Mouse (Mus musculus): ENCODE measurements around the gene Spem1. TPM values are rescaled to one million over a fixed set of nuclear protein-coding genes. Genes with fewer than 3 reads are reported as not detected.
A peak's percentile ranks its signal among the peaks of the same experiment; 100 is the strongest.

Spem1 gene
- total and polyA plus RNA-seq, 3 experiments = not detected

DNA sequence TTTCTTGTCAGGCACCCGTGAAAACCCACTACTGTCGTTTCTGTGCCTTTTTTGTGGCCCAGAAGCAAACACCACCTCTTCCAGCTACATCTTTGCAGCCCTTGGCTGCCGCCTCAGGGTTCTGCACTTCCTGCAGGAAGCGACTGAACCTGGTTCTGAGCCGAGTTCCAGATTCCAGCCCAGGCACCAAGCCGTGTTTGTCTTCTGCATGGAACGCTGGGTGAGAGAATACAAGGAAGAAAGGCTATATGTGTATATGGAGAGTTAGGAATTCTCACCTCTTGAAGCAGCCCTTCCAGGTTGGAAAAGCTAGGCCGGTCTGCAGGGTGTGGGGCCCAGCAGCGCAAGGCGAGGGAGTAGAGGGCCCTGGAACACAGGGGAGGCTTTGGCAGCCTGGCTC, 32.7 kb upstream of the Spem1 start:
- DNase-seq (ENCODE audit: extremely low read depth) = no peak
- Histone ChIP-seq H3K9me3 (replicated peaks; ENCODE audit: low read length) (no peaks in the 10 kb centered on the region), H3K4me1 (ENCODE audit: control insufficient read depth in 1 of 2, insufficient read depth in 2 of 2) (peaks cover 6 to 16% of the 10 kb centered on the region in 2 experiments), H3K36me3 (replicated peaks in 1 of 2; ENCODE audit: control insufficient read depth in 1 of 2, insufficient read depth in 1 of 2, low read length in 1 of 2) (peaks cover 0 to 28% of the 10 kb centered on the region in 2 experiments), H3K9ac (ENCODE audit: insufficient read depth, low read depth) (no peak overlapping the region), H3K27ac (ENCODE audit: insufficient read depth, low read depth) (no peak overlapping the region), H3K79me2 (replicated peaks; ENCODE audit: control insufficient read depth, extremely low read depth, insufficient read depth, poor library complexity, severe bottlenecking) (no peaks in the 10 kb centered on the region), H3K4me3 (replicated peaks in 1 of 3; ENCODE audit: low read depth in 2 of 3, low read length in 2 of 3, poor library complexity in 1 of 3) (no peak overlapping the region), H3K27me3 (replicated peaks) (no peaks in the 10 kb centered on the region), H3K4me2 (ENCODE audit: insufficient read depth, low read depth, poor library complexity, severe bottlenecking) (no peak overlapping the region)
- dilution Hi-C loops (cut with MboI; ENCODE audit: extremely low pct_ligation_motif_present, extremely low pct_unique_long_range_greater_than_20kb, low sequenced_read_pairs) (no loop called here), in situ Hi-C loops (cut with MboI; ENCODE audit: low pct_ligation_motif_present, low pct_unique_long_range_greater_than_20kb, low sequenced_read_pairs) (no loop called here)
- TF ChIP-seq SIN3A (IDR thresholded peaks at IDR 0.05; ENCODE audit: low read length) (no peak), RAD21 (IDR thresholded peaks at IDR 0.05; ENCODE audit: low read depth, low read length) (no peak)

DNA sequence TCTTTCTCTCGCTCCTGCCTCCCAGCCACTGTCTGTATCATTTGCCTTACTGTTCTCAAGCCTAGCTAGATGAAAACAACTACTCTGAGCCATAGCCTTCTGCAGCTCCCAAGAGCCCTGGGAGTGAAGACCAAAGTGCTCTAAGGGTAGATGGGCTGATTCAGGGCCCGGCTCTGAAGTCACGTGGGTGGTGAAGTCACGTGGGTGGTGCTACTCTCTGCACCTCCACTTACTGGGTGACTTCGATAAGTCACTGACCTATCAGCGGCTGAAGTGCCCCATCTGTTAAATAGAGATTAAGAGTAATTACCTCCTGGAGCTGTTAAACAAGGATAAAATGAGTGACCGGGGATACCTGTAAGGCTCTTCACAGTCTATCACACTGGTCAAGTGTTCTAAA, 32.0 kb upstream of the Spem1 start:
- no peak for TF ChIP-seq PAX5 (IDR thresholded peaks at IDR 0.05; ENCODE audit: low read length)
- peak; percentile 75 for TF ChIP-seq USF2 (conservative IDR thresholded peaks at IDR 0.05; ENCODE audit: low read depth, low read length)
- peak; percentile 72 for TF ChIP-seq USF1 (IDR thresholded peaks at IDR 0.05; ENCODE audit: low read depth, low read length)
- peaks cover 6 to 20% of the 10 kb centered on the region in 2 experiments for H3K4me1 ChIP-seq (ENCODE audit: control insufficient read depth in 1 of 2, insufficient read depth in 2 of 2)
- DNase-seq (ENCODE audit: extremely low read depth) = no peak
- no peaks in the 10 kb centered on the region for H3K27me3 ChIP-seq (replicated peaks)
- H3K79me2 ChIP-seq (replicated peaks; ENCODE audit: control insufficient read depth, extremely low read depth, insufficient read depth, poor library complexity, severe bottlenecking) = no peaks in the 10 kb centered on the region
- H3K4me3 ChIP-seq (replicated peaks in 1 of 3; ENCODE audit: low read depth in 2 of 3, low read length in 2 of 3, poor library complexity in 1 of 3) = no peak overlapping the region
- H3K9me3 ChIP-seq (replicated peaks; ENCODE audit: low read length) = no peaks in the 10 kb centered on the region
- H3K27ac ChIP-seq (ENCODE audit: insufficient read depth, low read depth) = no peak overlapping the region
- dilution Hi-C loops (cut with MboI; ENCODE audit: extremely low pct_ligation_motif_present, extremely low pct_unique_long_range_greater_than_20kb, low sequenced_read_pairs) (no loop called here), in situ Hi-C loops (cut with MboI; ENCODE audit: low pct_ligation_motif_present, low pct_unique_long_range_greater_than_20kb, low sequenced_read_pairs) (no loop called here)
- no peak overlapping the region for H3K4me2 ChIP-seq (ENCODE audit: insufficient read depth, low read depth, poor library complexity, severe bottlenecking)
- no peak overlapping the region for H3K9ac ChIP-seq (ENCODE audit: insufficient read depth, low read depth)
- H3K36me3 ChIP-seq (replicated peaks in 1 of 2; ENCODE audit: control insufficient read depth in 1 of 2, insufficient read depth in 1 of 2, low read length in 1 of 2) = peaks cover 0 to 35% of the 10 kb centered on the region in 2 experiments

DNA sequence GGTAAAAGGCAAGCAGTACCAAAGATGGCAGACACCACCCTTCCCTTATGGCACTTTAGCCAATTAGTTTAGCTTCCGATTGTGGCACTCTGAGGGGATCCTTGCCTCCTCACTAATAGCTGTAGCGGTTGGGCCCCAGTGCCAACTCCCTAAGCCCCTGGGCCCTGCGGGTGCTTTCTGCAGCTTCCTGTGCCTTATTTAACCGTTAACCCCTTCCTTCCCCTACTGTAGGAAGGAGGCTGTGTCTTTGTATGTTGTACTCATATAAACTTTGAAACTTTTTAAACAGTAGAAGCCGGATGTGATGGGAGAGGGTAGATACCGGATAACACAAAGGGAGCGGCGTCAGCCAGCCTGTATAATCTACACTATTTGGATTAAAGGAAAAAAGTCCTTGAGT, 28.8 kb upstream of the Spem1 start:
- no peaks in the 10 kb centered on the region for H3K9me3 ChIP-seq (replicated peaks; ENCODE audit: low read length)
- no peak overlapping the region for H3K9ac ChIP-seq (ENCODE audit: insufficient read depth, low read depth)
- H3K27me3 ChIP-seq (replicated peaks) = no peaks in the 10 kb centered on the region
- H3K4me2 ChIP-seq (ENCODE audit: insufficient read depth, low read depth, poor library complexity, severe bottlenecking) = no peak overlapping the region
- no peaks in the 10 kb centered on the region for H3K79me2 ChIP-seq (replicated peaks; ENCODE audit: control insufficient read depth, extremely low read depth, insufficient read depth, poor library complexity, severe bottlenecking)
- dilution Hi-C loops (cut with MboI; ENCODE audit: extremely low pct_ligation_motif_present, extremely low pct_unique_long_range_greater_than_20kb, low sequenced_read_pairs) (no loop called here), in situ Hi-C loops (cut with MboI; ENCODE audit: low pct_ligation_motif_present, low pct_unique_long_range_greater_than_20kb, low sequenced_read_pairs) (no loop called here)
- H3K4me1 ChIP-seq (ENCODE audit: control insufficient read depth in 1 of 2, insufficient read depth in 2 of 2) = peaks cover 5 to 24% of the 10 kb centered on the region in 2 experiments
- DNase-seq (ENCODE audit: extremely low read depth) = no peak
- H3K27ac ChIP-seq (ENCODE audit: insufficient read depth, low read depth) = no peak overlapping the region
- TF ChIP-seq MAZ (IDR thresholded peaks at IDR 0.05; ENCODE audit: low read depth, low read length) (no peak), RAD21 (IDR thresholded peaks at IDR 0.05; ENCODE audit: low read depth, low read length) (no peak), ZC3H11A (IDR thresholded peaks at IDR 0.05; ENCODE audit: low read depth, low read length) (no peak), MAX (IDR thresholded peaks at IDR 0.05; ENCODE audit: low read length) (no peak), MEF2A (IDR thresholded peaks at IDR 0.05; ENCODE audit: borderline replicate concordance, low read depth, low read length) (no peak), E2F4 (IDR thresholded peaks at IDR 0.05; ENCODE audit: insufficient replicate concordance, low read depth, low read length) (no peak), HCFC1 (IDR thresholded peaks at IDR 0.05; ENCODE audit: low read depth, low read length) (no peak)
- H3K4me3 ChIP-seq (replicated peaks in 1 of 3; ENCODE audit: low read depth in 2 of 3, low read length in 2 of 3, poor library complexity in 1 of 3) = no peak overlapping the region
- peaks cover 0 to 47% of the 10 kb centered on the region in 2 experiments for H3K36me3 ChIP-seq (replicated peaks in 1 of 2; ENCODE audit: control insufficient read depth in 1 of 2, insufficient read depth in 1 of 2, low read length in 1 of 2)
